Mouse (Mus musculus) layer of hippocampus, adult 9-11 months (tissue): ENCODE data around the gene Habp4.

Experiments
- DNase-seq: peaks from one replicate; pipeline ENCODE4 v3.0.0; 2022

Gene Habp4

GRCm38 (mm10) chr13:64161548-64161915 is at the start of gene Habp4:
TSS of gene Habp4 (plus strand) at chr13:64161824.
- peak; percentile 99 for DNase-seq

DNA sequence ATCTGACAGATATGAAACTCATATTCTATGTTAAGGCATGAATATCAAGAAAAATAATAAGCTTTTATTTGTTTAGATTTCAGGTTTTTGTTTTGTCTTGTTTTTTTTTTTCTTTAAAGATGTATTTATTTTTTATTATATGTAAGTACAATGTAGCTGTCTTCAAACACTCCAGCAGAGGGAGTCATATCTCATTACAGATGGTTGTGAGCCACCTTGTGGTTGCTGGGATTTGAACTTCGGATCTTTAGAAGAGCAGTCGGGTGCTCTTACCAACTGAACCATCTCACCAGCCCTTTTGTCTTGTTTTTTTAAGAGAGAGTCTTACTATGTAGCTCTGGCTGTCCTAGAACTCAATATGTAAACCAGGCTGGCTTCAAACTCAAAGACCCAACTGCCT is 44.2 kb upstream of the Habp4 start:
- no peak for DNase-seq

- no peak for DNase-seq
These were observed 40.9 kb upstream of the Habp4 start for GRCm38 (mm10) chr13:64120760-64121159.

- no peak for DNase-seq
These were observed 38.0 kb upstream of the Habp4 start for GRCm38 (mm10) chr13:64123491-64124188.

GRCm38 (mm10) chr13:64124886-64125285 is 36.7 kb upstream of the Habp4 start:
- no peak for DNase-seq

- no peak for DNase-seq
These were observed 35.3 kb upstream of the Habp4 start for GRCm38 (mm10) chr13:64126316-64126715.

DNA sequence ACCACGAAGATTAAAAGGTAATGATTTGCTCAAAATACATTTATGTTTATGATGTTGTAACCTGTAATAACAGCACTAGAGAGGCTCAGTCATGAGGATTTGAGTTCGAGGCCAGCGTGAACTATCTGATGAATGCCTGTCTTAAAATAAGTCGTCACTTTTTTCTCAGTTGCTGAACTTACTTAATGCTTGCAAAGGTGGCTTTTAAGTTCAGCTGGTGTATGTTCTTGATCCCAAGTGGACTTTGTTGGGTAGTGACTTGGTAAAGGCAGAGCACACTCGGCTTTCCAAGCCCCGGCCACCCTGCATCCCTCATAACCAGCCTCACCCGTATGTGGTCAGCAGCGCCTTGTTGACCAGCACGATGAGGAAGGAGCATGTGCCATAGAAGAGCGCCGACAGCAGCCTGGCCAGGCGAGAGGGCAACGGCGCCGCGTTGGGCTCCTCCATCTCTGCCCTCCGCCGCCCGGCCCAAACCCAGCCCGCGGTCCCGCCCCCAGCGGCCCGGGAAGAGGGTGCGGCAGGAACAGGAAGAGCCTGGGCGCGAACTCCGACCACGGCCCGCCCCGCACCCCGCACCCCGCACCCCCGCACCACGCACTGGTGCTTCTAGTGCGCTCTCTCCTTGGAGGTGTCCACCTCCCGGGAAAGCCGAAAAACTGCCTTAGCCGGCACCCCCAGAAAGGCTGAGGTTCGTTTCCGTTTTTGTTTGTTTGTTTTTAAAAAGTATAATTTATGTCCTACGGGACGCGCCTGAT is 32.6 kb upstream of the Habp4 start, which contains the start of gene Slc35d2:
TSS of gene Slc35d2 (minus strand) at position 511 of the 758 bp plus-strand sequence.
- DNase-seq, result no peak

- DNase-seq, result peak; percentile 18
These were observed 31.8 kb upstream of the Habp4 start for GRCm38 (mm10) chr13:64129616-64130375.

DNA sequence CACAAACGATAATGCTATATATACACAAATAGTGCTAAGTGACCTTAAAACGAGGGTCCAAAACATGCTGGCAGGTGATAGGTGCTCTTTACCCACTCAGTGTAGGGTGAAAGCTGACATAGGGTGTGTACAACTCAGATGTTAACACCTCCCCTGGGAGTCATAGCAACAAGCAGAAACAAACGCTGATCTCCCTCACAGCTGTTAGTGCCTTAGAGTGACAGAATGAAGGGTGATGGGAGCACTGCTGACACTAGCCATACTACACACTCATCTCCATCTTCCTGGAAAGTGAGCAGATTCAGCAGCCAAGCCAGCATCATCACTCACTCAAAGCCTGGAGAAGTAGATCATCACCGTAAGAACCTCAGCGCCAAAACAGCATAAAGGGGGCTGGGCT is 11.5 kb upstream of the Habp4 start:
- no peak for DNase-seq

- peak; percentile 81 for DNase-seq
These were observed 9.4 kb upstream of the Habp4 start for GRCm38 (mm10) chr13:64152241-64152669.

DNA sequence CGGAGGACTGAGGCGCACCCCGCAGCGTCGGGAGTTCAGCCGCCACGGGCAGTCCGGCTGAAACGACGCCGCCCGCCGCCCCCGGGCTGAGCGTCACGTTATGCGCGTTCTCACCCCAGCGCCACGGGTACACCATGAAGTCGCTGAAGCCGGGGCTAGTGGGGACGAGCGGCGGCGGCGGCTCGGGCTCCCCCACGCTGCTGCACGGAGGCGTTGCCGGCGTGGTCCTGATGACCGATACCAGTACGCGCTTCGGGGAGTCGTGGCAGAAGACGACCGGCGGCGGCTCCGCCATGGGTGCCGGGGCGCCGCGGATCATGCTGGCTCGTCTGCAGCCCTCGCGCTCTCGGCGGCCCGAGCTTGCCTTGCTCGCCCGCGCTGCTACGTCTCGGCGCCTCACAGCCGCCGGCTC is 8.9 kb upstream of the Habp4 start:
- DNase-seq, result no peak

GRCm38 (mm10) chr13:64153083-64153682 is 8.4 kb upstream of the Habp4 start, which contains the start of gene Zfp367:
TSS of gene Zfp367 (minus strand) at chr13:64153202.
- DNase-seq, result peak; percentile 98

DNA sequence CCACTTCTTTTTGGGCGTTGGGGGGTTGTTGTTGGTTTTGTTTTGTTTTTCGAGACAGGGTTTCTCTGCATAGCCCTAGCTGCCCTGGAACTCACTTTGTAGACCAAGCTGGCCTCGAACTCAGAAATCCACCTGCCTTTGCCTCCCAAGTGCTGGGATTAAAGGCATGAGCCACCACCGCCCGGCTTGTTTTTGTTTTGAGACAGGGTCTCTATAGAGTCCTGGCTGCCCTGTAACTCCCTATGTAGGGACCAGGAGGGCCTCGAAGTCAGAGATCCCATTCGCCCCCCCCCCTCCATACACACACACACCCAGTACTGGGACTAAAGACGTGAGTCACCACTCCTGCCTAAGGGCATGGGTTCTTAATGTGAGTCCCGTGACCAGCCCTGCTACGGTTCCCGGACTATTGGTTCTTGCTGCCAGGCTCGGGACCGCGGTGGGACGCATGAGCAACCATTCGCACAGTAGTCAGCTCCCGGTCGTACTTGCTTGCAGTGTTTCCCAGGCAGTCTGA is 7.8 kb upstream of the Habp4 start:
- DNase-seq, result peak; percentile 25

- DNase-seq, result no peak
These were observed 7.0 kb upstream of the Habp4 start for GRCm38 (mm10) chr13:64154651-64155050.

- no peak for DNase-seq
These were observed 6.5 kb upstream of the Habp4 start for GRCm38 (mm10) chr13:64155171-64155571.

GRCm38 (mm10) chr13:64156966-64157365 is 4.7 kb upstream of the Habp4 start:
- DNase-seq, result no peak

GRCm38 (mm10) chr13:64161916-64162611 is 440 bp downstream of the Habp4 start:
- DNase-seq, result peak; percentile 48

DNA sequence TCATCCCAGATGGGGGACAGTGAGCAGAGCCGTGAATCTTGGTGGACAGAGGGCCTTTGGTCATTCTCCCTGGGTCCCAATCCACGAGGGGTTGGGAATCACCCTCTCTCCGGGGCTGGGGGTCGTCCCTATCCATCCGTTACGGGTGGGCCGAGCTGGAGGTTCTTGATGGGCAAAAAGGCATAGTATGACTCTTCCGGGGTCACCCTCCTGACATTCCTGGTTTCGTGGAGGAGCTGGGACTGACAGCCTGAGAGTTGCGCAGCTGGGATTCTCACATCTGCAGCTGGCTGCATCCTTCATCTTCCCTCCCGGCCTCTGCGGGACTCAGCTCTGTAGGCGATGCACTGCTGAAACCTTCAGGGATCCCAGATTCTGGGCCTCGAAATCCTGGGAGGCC is 1.0 kb downstream of the Habp4 start:
- DNase-seq, result no peak

DNA sequence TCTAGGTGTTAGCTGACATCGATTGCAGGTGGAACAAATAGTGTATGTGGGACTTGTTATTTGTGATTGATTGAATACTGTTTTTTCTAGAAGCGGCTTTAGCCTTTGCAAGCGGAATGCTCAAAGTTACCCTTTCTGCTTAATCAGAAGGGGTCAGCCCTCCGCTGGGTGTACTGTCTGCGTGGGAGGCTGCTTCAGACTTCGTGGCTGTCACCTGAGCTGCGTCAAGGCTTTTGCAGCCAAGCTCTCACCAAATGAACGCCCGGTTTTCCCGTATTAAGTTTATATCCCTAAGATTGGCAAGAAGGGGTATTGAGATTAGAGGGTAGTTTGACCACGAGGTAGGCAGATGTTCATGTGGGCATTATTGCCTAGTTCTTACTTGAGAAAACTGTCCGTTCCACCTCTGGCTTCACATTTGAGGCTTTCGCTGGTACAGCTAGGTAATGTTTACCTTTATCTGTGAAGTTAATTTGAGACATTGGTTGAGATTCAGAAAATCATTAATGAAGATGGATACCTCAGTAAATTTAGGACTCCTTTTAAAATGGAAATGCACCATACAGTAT is 1.6 kb downstream of the Habp4 start:
- no peak for DNase-seq

- DNase-seq, result no peak
These were observed 8.1 kb downstream of the Habp4 start for GRCm38 (mm10) chr13:64169746-64170145.

GRCm38 (mm10) chr13:64178000-64178399 is 16.4 kb downstream of the Habp4 start:
- no peak for DNase-seq
